Mouse (Mus musculus) hindbrain, embryonic 16.5 days (tissue): ENCODE data around the gene Gmcl1. TPM values are rescaled to one million over a fixed set of nuclear protein-coding genes. Genes with fewer than 3 reads are reported as not detected.

Experiments
- ATAC-seq: fragments of 200-750 bp; cut with Nextera tagmentation; 2 replicates; pipeline ENCODE4 v1.8.0; 2017; ENCODE audit warnings: moderate TSS enrichment, moderate library complexity
- H3K27ac ChIP-seq: fragments of 300-500 bp; sonication (generic); 2 replicates; pipeline ENCODE4 v1.5.1; 2014; ENCODE audit warnings: low read depth, mild to moderate bottlenecking, control low read depth, low read length, moderate library complexity
- H3K27me3 ChIP-seq: fragments of 300-500 bp; sonication (generic); replicated peaks from 2 replicates; pipeline ENCODE4 v1.6.1; 2014; ENCODE audit warnings: low read length; ENCODE audit not compliant: control insufficient read depth, insufficient read depth
- H3K36me3 ChIP-seq: fragments of 300-500 bp; sonication (generic); 2 replicates; pipeline ENCODE4 v1.6.1; 2014; ENCODE audit warnings: mild to moderate bottlenecking, low read length, moderate library complexity, mixed read lengths; ENCODE audit not compliant: control insufficient read depth, insufficient read depth
- H3K4me1 ChIP-seq: fragments of 300-500 bp; sonication (generic); 2 replicates; pipeline ENCODE4 v1.6.1; 2014; ENCODE audit warnings: low read depth, low read length; ENCODE audit not compliant: control insufficient read depth, insufficient read depth
- H3K4me2 ChIP-seq: fragments of 300-500 bp; sonication (generic); 2 replicates; pipeline ENCODE4 v1.6.1; 2014; ENCODE audit warnings: mild to moderate bottlenecking, low read length, control low read depth, moderate library complexity
- H3K4me3 ChIP-seq: fragments of 300-500 bp; sonication (generic); 2 replicates; pipeline ENCODE4 v1.5.1; 2014; ENCODE audit warnings: mild to moderate bottlenecking, low read length, control low read depth, moderate library complexity
- H3K9ac ChIP-seq: fragments of 300-500 bp; sonication (generic); 2 replicates; pipeline ENCODE4 v1.6.1; 2014; ENCODE audit warnings: low read depth, mild to moderate bottlenecking, control low read depth, low read length, moderate library complexity
- H3K9me3 ChIP-seq: fragments of 300-500 bp; sonication (generic); 2 replicates; pipeline ENCODE4 v1.6.1; 2014; ENCODE audit warnings: mild to moderate bottlenecking, low read length, moderate library complexity; ENCODE audit not compliant: control insufficient read depth
- WGBS: fragments of 180-500 bp; shearing (Covaris S2); extraction: QIAGEN DNeasy Blood & Tissue Kit; methylation state at CpG from one replicate; pipeline ENCODE4 v1.1.7; 2014; 5-methylcytosine and 5-hydroxymethylcytosine counted together
- polyA plus RNA-seq: library from polyadenylated mRNA; unstranded; fragments of >200 nt; fragmentation: Nextera tagmentation; extraction: Ambion mirVana; gene quantifications from 2 replicates; pipeline ENCODE4 v1.2.1, GENCODE M21; 2015

Gmcl1 gene
- polyA plus RNA-seq, 1 experiment from 2014 or later, result 30.3 TPM

- ATAC-seq, result no peak
- no peaks in the 10 kb centered on the region for H3K9me3 ChIP-seq
- no peak overlapping the region for H3K4me3 ChIP-seq
- H3K4me1 ChIP-seq, result no peaks in the 10 kb centered on the region
- no peak overlapping the region for H3K27ac ChIP-seq
- WGBS, result 83% methylated on average over 9 of the region's 9 CpGs
- H3K36me3 ChIP-seq, result peaks cover 29% of the 10 kb centered on the region
- no peak overlapping the region for H3K9ac ChIP-seq
- no peak overlapping the region for H3K4me2 ChIP-seq
- no peaks in the 10 kb centered on the region for H3K27me3 ChIP-seq
Measured at GRCm38 (mm10) chr6:86654270-86654916, 78.8 kb downstream of the Gmcl1 start.

- Histone ChIP-seq H3K9ac (no peak overlapping the region), H3K27ac (no peak overlapping the region), H3K9me3 (no peaks in the 10 kb centered on the region), H3K4me3 (no peak overlapping the region), H3K27me3 (no peaks in the 10 kb centered on the region), H3K36me3 (peaks cover 41% of the 10 kb centered on the region), H3K4me1 (no peaks in the 10 kb centered on the region), H3K4me2 (no peak overlapping the region)
- no peak for ATAC-seq
- WGBS, result 91% methylated on average over 6 of the region's 6 CpGs
Measured at GRCm38 (mm10) chr6:86653026-86653425, 80.2 kb downstream of the Gmcl1 start.

DNA sequence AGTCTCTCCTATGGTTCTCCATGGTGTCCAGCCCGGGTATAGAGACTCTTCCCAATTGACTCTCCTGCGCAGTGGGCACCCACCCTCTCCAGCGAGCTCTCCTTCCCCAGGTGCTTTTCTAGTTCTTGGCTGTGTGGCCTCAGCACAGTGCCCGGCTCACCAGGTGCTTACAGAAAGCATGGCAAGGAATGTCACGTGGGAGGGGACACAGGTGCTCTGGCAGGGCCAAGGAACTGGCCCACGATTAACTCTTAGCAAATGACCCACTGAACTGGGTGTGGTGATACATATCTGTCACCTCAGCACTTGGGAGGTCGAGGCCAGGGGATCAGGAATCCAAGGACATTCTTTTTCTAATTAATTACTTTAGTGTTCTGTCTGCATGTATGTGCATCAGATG lies 87.0 kb downstream of the Gmcl1 start:
- H3K36me3 ChIP-seq, result peaks cover 22% of the 10 kb centered on the region
- no peak overlapping the region for H3K27ac ChIP-seq
- H3K9ac ChIP-seq, result no peak overlapping the region
- no peak overlapping the region for H3K4me2 ChIP-seq
- H3K27me3 ChIP-seq, result no peaks in the 10 kb centered on the region
- no peaks in the 10 kb centered on the region for H3K9me3 ChIP-seq
- H3K4me3 ChIP-seq, result no peak overlapping the region
- 82% methylated on average over 7 of the region's 7 CpGs for WGBS
- H3K4me1 ChIP-seq, result no peaks in the 10 kb centered on the region
- ATAC-seq, result no peak

GRCm38 (mm10) chr6:86645551-86645950 lies 87.6 kb downstream of the Gmcl1 start:
- H3K4me2 ChIP-seq, result no peak overlapping the region
- H3K27ac ChIP-seq, result no peak overlapping the region
- H3K27me3 ChIP-seq, result no peaks in the 10 kb centered on the region
- H3K9ac ChIP-seq, result no peak overlapping the region
- no peaks in the 10 kb centered on the region for H3K4me1 ChIP-seq
- H3K9me3 ChIP-seq, result no peaks in the 10 kb centered on the region
- no peak overlapping the region for H3K4me3 ChIP-seq
- 74% methylated on average over 4 of the region's 4 CpGs for WGBS
- no peak for ATAC-seq
- H3K36me3 ChIP-seq, result peaks cover 18% of the 10 kb centered on the region

GRCm38 (mm10) chr6:86644775-86645400 lies 88.3 kb downstream of the Gmcl1 start:
- 88% methylated on average over 3 of the region's 3 CpGs for WGBS
- Histone ChIP-seq H3K9me3 (no peaks in the 10 kb centered on the region), H3K27me3 (no peaks in the 10 kb centered on the region), H3K4me3 (no peak overlapping the region), H3K36me3 (peaks cover 14% of the 10 kb centered on the region), H3K9ac (no peak overlapping the region), H3K4me2 (no peak overlapping the region), H3K4me1 (no peaks in the 10 kb centered on the region), H3K27ac (no peak overlapping the region)
- ATAC-seq, result no peak

Other genes starting within 250 kb of the Gmcl1 start
- 123 and 163 TPM in 2 replicates for gene Pcbp1, start 207.1 kb downstream of the Gmcl1 start, polyA plus RNA-seq
- gene Asprv1, start 105.2 kb downstream of the Gmcl1 start, polyA plus RNA-seq, result 0.62 and 0.70 TPM in 2 replicates
- 16.1 and 19.1 TPM in 2 replicates for gene Mxd1, start 64.2 kb downstream of the Gmcl1 start, polyA plus RNA-seq
- gene Snrnp27, start 48.9 kb downstream of the Gmcl1 start, polyA plus RNA-seq, result 81.3 and 81.5 TPM in 2 replicates
- gene Anxa4, start 60.2 kb upstream of the Gmcl1 start, polyA plus RNA-seq, result 6.3 and 7.4 TPM in 2 replicates
- gene Aak1, start 116.1 kb upstream of the Gmcl1 start, polyA plus RNA-seq, result 39.1 and 40.2 TPM in 2 replicates